Mouse (Mus musculus): ENCODE measurements around the gene Tlr5. TPM values are rescaled to one million over a fixed set of nuclear protein-coding genes. Genes with fewer than 3 reads are reported as not detected.

The Tlr5 gene
- total and polyA plus RNA-seq, 3 experiments: not detected

DNA sequence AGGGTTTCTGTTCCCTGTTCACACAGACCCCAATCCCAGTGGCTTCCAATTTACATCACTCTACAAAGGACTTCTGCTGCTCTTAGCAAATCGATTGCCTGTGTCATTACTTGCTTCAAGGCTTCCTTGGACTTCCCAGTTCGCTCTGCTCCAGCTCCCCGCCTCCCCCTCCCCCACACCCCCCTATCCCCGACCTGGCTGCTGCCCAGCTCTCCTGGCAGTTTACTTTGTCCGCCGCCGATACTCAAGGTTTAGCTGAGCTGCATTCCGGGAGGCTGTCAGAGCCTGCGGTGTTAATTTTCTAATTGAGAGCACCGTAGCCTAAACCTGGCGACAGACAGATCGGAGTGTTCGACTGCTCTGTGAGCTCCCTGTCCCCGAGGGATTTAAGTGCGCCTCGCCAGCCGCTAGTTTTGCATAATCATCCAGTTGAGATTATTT lies 4.7 kb downstream of the Tlr5 start:
- H3K27me3 ChIP-seq (ENCODE audit: control insufficient read depth in 1 of 2, insufficient read depth in 2 of 2, low read length in 2 of 2): 0 out of 4 replicates have a peak, but pooled peaks cover 0 to 2% of the 10 kb centered on the region in 2 experiments
- no peaks in the 10 kb centered on the region for H3K9me3 ChIP-seq (replicated peaks; ENCODE audit: insufficient read depth, low read length)
- no peak overlapping the region for H3K4me3 ChIP-seq (ENCODE audit: control insufficient read depth in 1 of 2, insufficient read depth in 1 of 2, low read depth in 2 of 2, low read length in 2 of 2)
- H3K79me2 ChIP-seq (ENCODE audit: control insufficient read depth, insufficient read depth, low read length, poor library complexity): no peaks in the 10 kb centered on the region
- TF ChIP-seq CHD2 (IDR thresholded peaks at IDR 0.05; ENCODE audit: low read length) (no peak), ZC3H11A (IDR thresholded peaks at IDR 0.05; ENCODE audit: low read depth, low read length) (no peak)
- H3K4me1 ChIP-seq (ENCODE audit: control insufficient read depth in 1 of 2, insufficient read depth in 2 of 2, low read length in 2 of 2): peaks cover 0 to 2% of the 10 kb centered on the region in 2 experiments; a peak in 1 of 4 replicates
- H3K27ac ChIP-seq (ENCODE audit: control insufficient read depth, low read depth, low read length): no peak overlapping the region
- H3K36me3 ChIP-seq (ENCODE audit: control insufficient read depth in 1 of 2, insufficient read depth in 2 of 2, low read length in 2 of 2): no peaks in the 10 kb centered on the region; a peak in 1 of 4 replicates
- DNase-seq (ENCODE audit: low read depth, low spot score): no peak
- no peak overlapping the region for H3K9ac ChIP-seq (ENCODE audit: control insufficient read depth, low read depth, low read length, poor library complexity, severe bottlenecking)

DNA sequence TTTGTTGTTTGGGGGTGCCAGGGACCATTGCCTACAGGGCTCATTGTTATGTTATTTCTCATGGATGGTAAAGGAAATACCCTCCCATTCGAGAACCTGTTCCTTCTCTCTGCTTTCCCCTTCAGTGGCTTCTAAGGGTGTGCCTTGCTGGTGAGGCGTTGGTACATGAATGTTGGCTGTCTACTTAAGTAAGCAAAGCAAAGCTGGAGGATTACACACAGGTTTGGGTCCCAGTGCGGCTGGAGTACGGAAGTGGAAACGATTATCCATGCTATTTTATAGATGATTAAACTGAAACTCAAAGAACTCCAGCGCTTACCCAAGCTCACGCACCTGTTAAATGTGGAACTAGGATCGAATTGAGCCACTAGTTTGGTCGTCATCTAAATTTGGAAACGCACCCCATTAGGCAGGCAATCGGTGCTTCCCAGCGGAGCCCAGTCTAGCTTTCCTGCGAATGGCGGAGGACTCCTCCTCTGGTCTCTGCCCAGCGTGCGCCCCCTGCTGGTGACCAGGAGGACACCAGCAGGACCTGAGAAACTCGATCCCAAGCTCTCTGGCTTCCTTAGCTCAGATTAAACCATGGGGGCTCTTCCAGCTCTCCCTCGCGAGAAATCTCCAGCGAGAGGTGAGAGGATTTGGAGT lies 5.3 kb downstream of the Tlr5 start:
- no peak overlapping the region for H3K9ac ChIP-seq (ENCODE audit: control insufficient read depth, low read depth, low read length, poor library complexity, severe bottlenecking)
- no peaks in the 10 kb centered on the region for H3K9me3 ChIP-seq (replicated peaks; ENCODE audit: insufficient read depth, low read length)
- DNase-seq (ENCODE audit: low read depth, low spot score): peak; percentile 72

DNA sequence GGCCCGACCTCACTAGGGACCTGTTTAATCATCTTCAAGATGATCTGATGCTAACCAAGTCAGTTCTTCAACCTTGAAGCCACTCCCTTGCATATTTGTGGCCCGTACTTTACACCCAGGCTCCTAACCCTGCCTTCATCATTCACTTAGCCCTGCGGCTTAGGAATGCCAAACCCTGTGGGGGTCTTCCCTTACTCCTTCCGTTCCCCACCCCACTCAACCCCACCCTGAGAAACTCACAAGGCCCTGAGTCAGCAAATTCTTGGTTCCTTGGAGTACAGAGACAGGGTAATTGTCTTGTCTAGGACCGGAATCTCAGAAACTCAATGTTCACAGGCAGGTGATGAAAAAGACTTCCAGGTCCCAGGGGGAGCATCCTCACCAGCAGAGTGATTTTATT lies 6.5 kb downstream of the Tlr5 start:
- Histone ChIP-seq H3K27ac (ENCODE audit: control insufficient read depth, low read depth, low read length) (no peak overlapping the region), H3K27me3 (ENCODE audit: control insufficient read depth in 1 of 2, insufficient read depth in 2 of 2, low read length in 2 of 2) (0 out of 4 replicates have a peak, but pooled peaks cover 0 to 2% of the 10 kb centered on the region in 2 experiments), H3K4me1 (ENCODE audit: control insufficient read depth in 1 of 2, insufficient read depth in 2 of 2, low read length in 2 of 2) (no peaks in the 10 kb centered on the region), H3K79me2 (ENCODE audit: control insufficient read depth, insufficient read depth, low read length, poor library complexity) (no peaks in the 10 kb centered on the region), H3K9ac (ENCODE audit: control insufficient read depth, low read depth, low read length, poor library complexity, severe bottlenecking) (no peak overlapping the region), H3K36me3 (ENCODE audit: control insufficient read depth in 1 of 2, insufficient read depth in 2 of 2, low read length in 2 of 2) (no peaks in the 10 kb centered on the region; a peak in 1 of 4 replicates), H3K4me3 (ENCODE audit: control insufficient read depth in 1 of 2, insufficient read depth in 1 of 2, low read depth in 2 of 2, low read length in 2 of 2) (no peak overlapping the region), H3K9me3 (replicated peaks; ENCODE audit: insufficient read depth, low read length) (no peaks in the 10 kb centered on the region)
- no peak for DNase-seq (ENCODE audit: low read depth, low spot score)
- no peak for TF ChIP-seq UBTF (IDR thresholded peaks at IDR 0.05; ENCODE audit: borderline replicate concordance, insufficient read depth, low read depth, low read length)
- no peak for TF ChIP-seq MAX (IDR thresholded peaks at IDR 0.05; ENCODE audit: low read length)
- TF ChIP-seq EP300 (IDR thresholded peaks at IDR 0.05; ENCODE audit: low read depth in 1 of 2, low read length in 2 of 2): no peak

More for the DNA sequence above, 5.3 kb downstream of the Tlr5 start:
- H3K79me2 ChIP-seq (ENCODE audit: control insufficient read depth, insufficient read depth, low read length, poor library complexity): no peaks in the 10 kb centered on the region
- TF ChIP-seq CTCF (IDR thresholded peaks at IDR 0.05 in 2 of 3, conservative IDR thresholded peaks at IDR 0.05 in 1 of 3; ENCODE audit: control insufficient read depth in 1 of 3, insufficient read depth in 1 of 3, low read depth in 2 of 3, low read length in 3 of 3, poor library complexity in 1 of 3, severe bottlenecking in 1 of 3) (peak; percentile 78 to 97 (median 83)), SMC3 (IDR thresholded peaks at IDR 0.05; ENCODE audit: low read depth, low read length) (peak; percentile 85), MYB (IDR thresholded peaks at IDR 0.05; ENCODE audit: low read depth, low read length) (no peak), SIN3A (IDR thresholded peaks at IDR 0.05; ENCODE audit: low read length) (no peak), USF1 (IDR thresholded peaks at IDR 0.05; ENCODE audit: low read depth, low read length) (no peak), GATA1 (IDR thresholded peaks at IDR 0.05; ENCODE audit: low read depth, low read length) (no peak), RAD21 (IDR thresholded peaks at IDR 0.05; ENCODE audit: low read depth, low read length) (peak; percentile 63), MYC (IDR thresholded peaks at IDR 0.05; ENCODE audit: low read depth, low read length) (no peak), NELFE (IDR thresholded peaks at IDR 0.05; ENCODE audit: low read depth, low read length) (no peak), ZC3H11A (IDR thresholded peaks at IDR 0.05; ENCODE audit: low read depth, low read length) (peak; percentile 60), MXI1 (IDR thresholded peaks at IDR 0.05; ENCODE audit: low read depth, low read length) (no peak), E2F4 (IDR thresholded peaks at IDR 0.05; ENCODE audit: borderline replicate concordance, low read depth, low read length) (no peak), UBTF (IDR thresholded peaks at IDR 0.05; ENCODE audit: borderline replicate concordance, insufficient read depth, low read depth, low read length) (no peak), ELF1 (IDR thresholded peaks at IDR 0.05; ENCODE audit: low read depth, low read length) (no peak), POLR2AphosphoS2 (IDR thresholded peaks at IDR 0.05; ENCODE audit: low read length) (no peak), POLR2A (IDR thresholded peaks at IDR 0.05; ENCODE audit: control insufficient read depth in 1 of 2, insufficient read depth in 1 of 2, low read depth in 1 of 2, low read length in 2 of 2, poor library complexity in 1 of 2) (no peak), RCOR1 (IDR thresholded peaks at IDR 0.05; ENCODE audit: low read depth, low read length) (no peak)
- H3K27me3 ChIP-seq (ENCODE audit: control insufficient read depth in 1 of 2, insufficient read depth in 2 of 2, low read length in 2 of 2): 0 out of 4 replicates have a peak, but pooled peaks cover 0 to 2% of the 10 kb centered on the region in 2 experiments
- H3K4me3 ChIP-seq (ENCODE audit: control insufficient read depth in 1 of 2, insufficient read depth in 1 of 2, low read depth in 2 of 2, low read length in 2 of 2): peak overlapping the region; percentile 2 to 25; a peak in 1 of 4 replicates
- H3K27ac ChIP-seq (ENCODE audit: control insufficient read depth, low read depth, low read length): no peak overlapping the region
- H3K36me3 ChIP-seq (ENCODE audit: control insufficient read depth in 1 of 2, insufficient read depth in 2 of 2, low read length in 2 of 2): no peaks in the 10 kb centered on the region; a peak in 1 of 4 replicates
- H3K4me1 ChIP-seq (ENCODE audit: control insufficient read depth in 1 of 2, insufficient read depth in 2 of 2, low read length in 2 of 2): no peaks in the 10 kb centered on the region

All from MEL (cell line).